Mouse (Mus musculus) CH12.LX (cell line): ENCODE measurements around the gene Irs2. TPM values are rescaled to one million over a fixed set of nuclear protein-coding genes. Genes with fewer than 3 reads are reported as not detected.

Source experiments
- DNase-seq: peaks from one replicate; pipeline ENCODE4 v3.0.0-alpha.2; 2013; ENCODE audit errors: extremely low read depth
- H3K27ac ChIP-seq: 2 replicates; pipeline ENCODE4 v1.5.1; 2012; ENCODE audit warnings: low read depth, mild to moderate bottlenecking, control low read depth, moderate library complexity; ENCODE audit not compliant: insufficient read depth
- H3K27me3 ChIP-seq: replicated peaks from 2 replicates; pipeline ENCODE3; 2012; ENCODE audit warnings: inconsistent platforms
- H3K36me3 ChIP-seq, 2 experiments: replicated peaks in 1 of 2; 2 replicates each; pipeline versions ENCODE3 to v1.6.1; 2012; ENCODE audit warnings: inconsistent platforms in 1 of 2, low read length in 1 of 2, mild to moderate bottlenecking in 1 of 2, mixed read lengths in 1 of 2, moderate library complexity in 1 of 2; ENCODE audit not compliant: control insufficient read depth in 1 of 2, insufficient read depth in 1 of 2
- H3K4me1 ChIP-seq, 2 experiments: 2 replicates each; pipeline ENCODE4 v1.6.1; 2012; ENCODE audit warnings: inconsistent platforms in 1 of 2, moderate library complexity in 1 of 2; ENCODE audit not compliant: insufficient read depth in 2 of 2, control insufficient read depth in 1 of 2
- H3K4me2 ChIP-seq: 2 replicates; pipeline ENCODE4 v1.6.1; 2012; ENCODE audit warnings: low read depth, mild to moderate bottlenecking, control low read depth; ENCODE audit not compliant: poor library complexity, insufficient read depth, severe bottlenecking
- H3K4me3 ChIP-seq, 3 experiments: fragments of 150-350 bp in 1 of 3; sonication (generic) in 1 of 3; replicated peaks in 1 of 3; 2 replicates each; pipeline versions ENCODE3 to v1.5.1; 2011 to 2012; ENCODE audit warnings: low read depth in 2 of 3, low read length in 2 of 3, mild to moderate bottlenecking in 2 of 3, moderate library complexity in 2 of 3, control low read depth in 1 of 3, improper control_type of control experiment in 1 of 3, inconsistent platforms in 1 of 3, mixed read lengths in 1 of 3; ENCODE audit not compliant: poor library complexity in 1 of 3
- H3K79me2 ChIP-seq: replicated peaks from 2 replicates; pipeline ENCODE4 v1.6.1; 2012; ENCODE audit warnings: mild to moderate bottlenecking, moderate library complexity; ENCODE audit not compliant: control insufficient read depth, poor library complexity, insufficient read depth, severe bottlenecking; ENCODE audit errors: extremely low read depth
- H3K9ac ChIP-seq: 2 replicates; pipeline ENCODE4 v1.6.1; 2012; ENCODE audit warnings: low read depth, mild to moderate bottlenecking, control low read depth, moderate library complexity; ENCODE audit not compliant: insufficient read depth
- H3K9me3 ChIP-seq: replicated peaks from 2 replicates; pipeline ENCODE3; 2012; ENCODE audit warnings: low read length, inconsistent platforms, mixed read lengths
- CHD1 ChIP-seq: IDR thresholded peaks from 2 replicates; pipeline ENCODE4 v1.6.1; 2012; ENCODE audit warnings: low read depth, low read length, improper control_type of control experiment, inconsistent platforms
- E2F4 ChIP-seq: IDR thresholded peaks from 2 replicates; pipeline ENCODE4 v1.6.1; 2011; ENCODE audit warnings: low read depth, low read length, improper control_type of control experiment; ENCODE audit not compliant: insufficient replicate concordance
- ELF1 ChIP-seq: IDR thresholded peaks from 2 replicates; pipeline ENCODE4 v1.6.1; 2014; ENCODE audit warnings: low read depth, mild to moderate bottlenecking, inconsistent platforms, low read length, improper control_type of control experiment
- EP300 ChIP-seq: IDR thresholded peaks from 2 replicates; pipeline ENCODE4 v1.6.1; 2011; ENCODE audit warnings: low read length, improper control_type of control experiment
- ETS1 ChIP-seq: conservative IDR thresholded peaks from 2 replicates; pipeline ENCODE4 v1.6.1; 2012; ENCODE audit warnings: low read depth, mild to moderate bottlenecking, inconsistent platforms, low read length, improper control_type of control experiment, moderate library complexity
- GABPA ChIP-seq: IDR thresholded peaks from 2 replicates; pipeline ENCODE4 v1.6.1; 2012; ENCODE audit warnings: low read depth, low read length, improper control_type of control experiment, inconsistent platforms; ENCODE audit not compliant: insufficient replicate concordance
- HCFC1 ChIP-seq: IDR thresholded peaks from 2 replicates; pipeline ENCODE4 v1.6.1; 2012; ENCODE audit warnings: low read depth, mild to moderate bottlenecking, inconsistent platforms, low read length, improper control_type of control experiment
- IRF4 ChIP-seq: IDR thresholded peaks from 2 replicates; pipeline ENCODE4 v1.6.1; 2014; ENCODE audit warnings: low read depth, mild to moderate bottlenecking, inconsistent platforms, low read length, improper control_type of control experiment
- JUND ChIP-seq: conservative IDR thresholded peaks from 2 replicates; pipeline ENCODE4 v1.6.1; 2011; ENCODE audit warnings: low read depth, low read length, improper control_type of control experiment
- MAFK ChIP-seq: IDR thresholded peaks from 2 replicates; pipeline ENCODE4 v1.6.1; 2011; ENCODE audit warnings: low read length, improper control_type of control experiment; ENCODE audit not compliant: insufficient replicate concordance
- MAZ ChIP-seq: IDR thresholded peaks from 2 replicates; pipeline ENCODE4 v1.6.1; 2012; ENCODE audit warnings: low read depth, mild to moderate bottlenecking, inconsistent platforms, low read length, improper control_type of control experiment, moderate library complexity
- MEF2A ChIP-seq: IDR thresholded peaks from 2 replicates; pipeline ENCODE4 v1.6.1; 2014; ENCODE audit warnings: low read depth, mild to moderate bottlenecking, inconsistent platforms, low read length, improper control_type of control experiment, borderline replicate concordance
- MXI1 ChIP-seq: IDR thresholded peaks from 2 replicates; pipeline ENCODE4 v1.6.1; 2011; ENCODE audit warnings: mild to moderate bottlenecking, low read depth, low read length, improper control_type of control experiment
- NRF1 ChIP-seq: IDR thresholded peaks from 2 replicates; pipeline ENCODE4 v1.6.1; 2014; ENCODE audit warnings: low read depth, mild to moderate bottlenecking, inconsistent platforms, low read length, improper control_type of control experiment, moderate library complexity
- POLR2A ChIP-seq: IDR thresholded peaks from 2 replicates; pipeline ENCODE4 v1.6.1; 2011; ENCODE audit warnings: low read depth, mild to moderate bottlenecking, improper control_type of control experiment, low read length
- POLR2AphosphoS2 ChIP-seq: IDR thresholded peaks from 2 replicates; pipeline ENCODE4 v1.6.1; 2011; ENCODE audit warnings: low read depth, low read length, improper control_type of control experiment
- RAD21 ChIP-seq: IDR thresholded peaks from 2 replicates; pipeline ENCODE4 v1.6.1; 2011; ENCODE audit warnings: low read depth, mild to moderate bottlenecking, low read length, improper control_type of control experiment, moderate library complexity
- SMC3 ChIP-seq: IDR thresholded peaks from 2 replicates; pipeline ENCODE4 v1.6.1; 2011; ENCODE audit warnings: low read depth, low read length, improper control_type of control experiment
- TBP ChIP-seq: conservative IDR thresholded peaks from 2 replicates; pipeline ENCODE4 v1.6.1; 2011; ENCODE audit warnings: low read depth, low read length, improper control_type of control experiment
- TCF12 ChIP-seq: IDR thresholded peaks from 2 replicates; pipeline ENCODE4 v1.6.1; 2014; ENCODE audit warnings: low read depth, mild to moderate bottlenecking, inconsistent platforms, low read length, improper control_type of control experiment
- UBTF ChIP-seq: IDR thresholded peaks from 2 replicates; pipeline ENCODE4 v1.6.1; 2012; ENCODE audit warnings: low read depth, mild to moderate bottlenecking, inconsistent platforms, low read length, improper control_type of control experiment, moderate library complexity
- ZC3H11A ChIP-seq: IDR thresholded peaks from 2 replicates; pipeline ENCODE4 v1.6.1; 2012; ENCODE audit warnings: low read depth, mild to moderate bottlenecking, inconsistent platforms, low read length, improper control_type of control experiment
- ZKSCAN1 ChIP-seq: IDR thresholded peaks from 2 replicates; pipeline ENCODE4 v1.6.1; 2012; ENCODE audit warnings: low read depth, inconsistent platforms, low read length, improper control_type of control experiment, borderline replicate concordance
- ZMIZ1 ChIP-seq: IDR thresholded peaks from 2 replicates; pipeline ENCODE4 v1.6.1; 2012; ENCODE audit warnings: low read depth, mild to moderate bottlenecking, inconsistent platforms, low read length, improper control_type of control experiment
- ZNF384 ChIP-seq: IDR thresholded peaks from 2 replicates; pipeline ENCODE4 v1.6.1; 2012; ENCODE audit warnings: low read depth, low read length, improper control_type of control experiment, inconsistent platforms
- dilution Hi-C: fragments of 300-500 bp; cut with MboI; formaldehyde crosslinking; loops from 2 replicates; pipeline ENCODE4 v1.14.3; 2020; ENCODE audit warnings: low sequenced_read_pairs; ENCODE audit not compliant: extremely low pct_unique_long_range_greater_than_20kb, extremely low pct_ligation_motif_present
- in situ Hi-C: fragments of 300-500 bp; cut with MboI; formaldehyde crosslinking; loops from 3 replicates; pipeline ENCODE4 v1.14.3; 2019; ENCODE audit warnings: low sequenced_read_pairs, low pct_ligation_motif_present, low pct_unique_long_range_greater_than_20kb, mixed read lengths
- polyA plus RNA-seq: library from polyadenylated mRNA; unstranded; fragments of >175 nt; gene quantifications from 2 replicates; pipeline ENCODE4 v1.2.1, GENCODE M21; 2012; ENCODE audit warnings: low read depth; ENCODE audit not compliant: insufficient read length
- total RNA-seq, 2 experiments: library from RNA; depleted of rRNA; stranded (reverse); fragments of 300-350 nt in 1 of 2; fragments of >200 nt in 1 of 2; gene quantifications; 2 replicates each; pipeline ENCODE4 v1.2.3; 2012 to 2014

The Irs2 gene
- total and polyA plus RNA-seq, 3 experiments = 0.24 to 1.1 TPM; not detected in 1

GRCm38 (mm10) chr8:10992081-10992480, 16.2 kb downstream of the Irs2 start:
- dilution Hi-C loops (no loop called here), in situ Hi-C loops (no loop called here)
- Histone ChIP-seq H3K4me1 (no peaks in the 10 kb centered on the region), H3K27ac (no peak overlapping the region), H3K9me3 (no peaks in the 10 kb centered on the region), H3K4me2 (no peak overlapping the region), H3K36me3 (no peaks in the 10 kb centered on the region), H3K79me2 (no peaks in the 10 kb centered on the region), H3K27me3 (no peaks in the 10 kb centered on the region), H3K4me3 (no peak overlapping the region), H3K9ac (no peak overlapping the region)
- TF ChIP-seq MEF2A (no peak), JUND (no peak), MAZ (no peak), UBTF (no peak), MAFK (no peak), ZC3H11A (no peak), HCFC1 (no peak), TBP (no peak), TCF12 (no peak), IRF4 (no peak), ETS1 (no peak), POLR2A (no peak), RAD21 (no peak), ZNF384 (no peak), E2F4 (no peak), SMC3 (no peak), ZMIZ1 (no peak)
- no peak for DNase-seq

DNA sequence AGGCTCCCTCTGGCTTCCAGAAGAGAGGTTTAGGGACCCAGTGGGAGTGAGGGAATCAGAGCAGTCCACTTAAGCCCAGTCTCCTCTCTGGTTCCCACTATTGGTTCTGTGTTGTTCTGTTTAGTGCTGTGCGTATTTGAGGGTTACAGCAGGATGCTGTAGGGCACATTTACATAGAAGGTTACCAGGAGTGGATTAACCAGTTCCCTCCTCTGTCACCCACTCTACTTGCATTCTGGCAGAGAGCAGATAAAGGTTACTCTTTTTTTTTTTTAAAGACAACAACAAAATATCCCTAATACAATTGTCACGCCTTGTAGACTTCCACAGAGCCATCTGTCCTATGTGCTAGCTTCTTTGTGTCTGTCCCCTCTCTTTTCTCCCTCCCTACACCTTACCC, 16.9 kb downstream of the Irs2 start:
- Histone ChIP-seq H3K79me2 (no peaks in the 10 kb centered on the region), H3K9me3 (no peaks in the 10 kb centered on the region)
- no peak for TF ChIP-seq E2F4
- no peak for TF ChIP-seq NRF1
- no peak for TF ChIP-seq TBP
- no peak for TF ChIP-seq CHD1
- no peak for TF ChIP-seq ZNF384
- no peak for TF ChIP-seq EP300
- no peak for TF ChIP-seq ELF1
- TF ChIP-seq IRF4 = no peak
- TF ChIP-seq JUND = no peak
- TF ChIP-seq MEF2A = no peak
- no peak for TF ChIP-seq HCFC1
- TF ChIP-seq POLR2AphosphoS2 = no peak
- TF ChIP-seq ZKSCAN1 = no peak
- no peak for TF ChIP-seq GABPA
- no peak for TF ChIP-seq MXI1
- TF ChIP-seq, all 38 proteins: peak for 0
- no peak overlapping the region for H3K9ac ChIP-seq
- no peaks in the 10 kb centered on the region for H3K27me3 ChIP-seq
- no peak overlapping the region for H3K4me2 ChIP-seq
- no peak overlapping the region for H3K27ac ChIP-seq
- H3K4me3 ChIP-seq = no peak overlapping the region
- DNase-seq = no peak
- peaks cover 0 to 4% of the 10 kb centered on the region in 2 experiments for H3K36me3 ChIP-seq
- in situ Hi-C loops = no loop called here
- dilution Hi-C loops = no loop called here
- H3K4me1 ChIP-seq = no peaks in the 10 kb centered on the region
